Mouse (Mus musculus) forebrain, embryonic 10.5 days (tissue): ENCODE data around the gene Nup210. TPM values are rescaled to one million over a fixed set of nuclear protein-coding genes. Genes with fewer than 3 reads are reported as not detected.

ENCODE experiments used
- DNase-seq: peaks from one replicate; pipeline ENCODE4 v3.0.0-alpha.2; 2017; ENCODE audit warnings: low spot score; ENCODE audit errors: extremely low spot score
- H3K27ac ChIP-seq: fragments of 300-500 bp; sonication (generic); 2 replicates; pipeline ENCODE4 v1.5.1; 2016; ENCODE audit warnings: mild to moderate bottlenecking
- H3K27me3 ChIP-seq: fragments of 300-500 bp; sonication (generic); 2 replicates; pipeline ENCODE4 v1.6.1; 2016; ENCODE audit warnings: mild to moderate bottlenecking; ENCODE audit not compliant: poor library complexity, severe bottlenecking
- H3K36me3 ChIP-seq: fragments of 300-500 bp; sonication (generic); replicated peaks from 2 replicates; pipeline ENCODE4 v1.6.1; 2016; ENCODE audit warnings: mild to moderate bottlenecking, moderate library complexity
- H3K4me1 ChIP-seq: fragments of 300-500 bp; sonication (generic); 2 replicates; pipeline ENCODE4 v1.6.1; 2016
- H3K4me3 ChIP-seq: fragments of 300-500 bp; sonication (generic); 2 replicates; pipeline ENCODE4 v1.5.1; 2016; ENCODE audit warnings: mild to moderate bottlenecking, moderate library complexity
- H3K9me3 ChIP-seq: fragments of 300-500 bp; sonication (generic); 2 replicates; pipeline ENCODE4 v1.6.1; 2016; ENCODE audit warnings: mild to moderate bottlenecking, moderate library complexity
- WGBS: fragments of 180-500 bp; shearing (Covaris S2); methylation state at CpG from one replicate; pipeline ENCODE4 v1.1.7; 2016; 5-methylcytosine and 5-hydroxymethylcytosine counted together
- polyA plus RNA-seq: library from polyadenylated mRNA; unstranded; fragments of >200 nt; fragmentation: Nextera tagmentation; extraction: Ambion mirVana; gene quantifications from 2 replicates; pipeline ENCODE4 v1.2.1, GENCODE M21; 2016

Gene Nup210
- polyA plus RNA-seq, 1 experiment from 2014 or later: 41.6 TPM

DNA sequence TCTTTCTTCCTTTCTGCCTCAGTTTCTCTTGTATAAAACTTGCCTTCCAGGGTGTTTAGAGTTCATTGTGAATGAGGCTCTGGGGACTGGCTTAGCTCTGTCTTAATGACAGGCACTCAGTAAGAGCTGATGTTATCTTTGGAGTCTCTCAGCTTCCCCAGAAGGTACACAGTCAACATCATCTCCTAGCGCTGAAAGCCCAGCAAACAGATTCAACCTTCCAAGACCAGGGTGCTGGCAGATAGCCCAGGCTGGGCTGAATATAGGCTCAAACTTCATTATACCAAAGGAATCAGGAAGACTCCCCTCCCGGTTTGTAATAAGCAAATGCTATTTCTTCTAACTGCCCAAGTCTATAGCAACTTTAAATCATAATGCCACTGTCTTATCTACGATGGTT, 38.7 kb upstream of the Nup210 start:
- Histone ChIP-seq H3K27ac (no peak overlapping the region), H3K4me3 (no peak overlapping the region), H3K27me3 (peaks cover 17% of the 10 kb centered on the region), H3K36me3 (peaks cover 8% of the 10 kb centered on the region), H3K9me3 (0 out of 2 replicates have a peak, but pooled peaks cover 3% of the 10 kb centered on the region), H3K4me1 (peaks cover 59% of the 10 kb centered on the region)
- no peak for DNase-seq
- 87% methylated on average over 3 of the region's 3 CpGs for WGBS

DNA sequence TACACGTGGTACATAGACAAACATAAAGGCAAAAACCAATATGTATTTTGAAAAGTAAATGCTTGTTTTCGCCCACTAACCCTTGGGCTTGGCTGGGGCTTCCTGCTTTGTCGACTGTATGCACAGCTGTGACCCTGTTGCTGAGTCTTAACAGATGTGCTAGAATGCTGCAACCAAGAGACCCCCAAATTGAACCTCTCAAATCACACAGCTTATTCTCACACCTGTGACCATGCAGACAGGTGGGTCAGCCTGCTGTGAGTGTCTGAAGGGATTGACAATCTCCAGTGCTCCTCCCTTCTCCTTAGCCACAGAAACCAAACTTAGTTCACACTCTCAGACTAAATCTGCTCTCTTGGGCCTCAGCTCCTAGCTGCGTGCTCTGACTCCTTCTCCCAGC, 38.1 kb upstream of the Nup210 start:
- Histone ChIP-seq H3K36me3 (peaks cover 8% of the 10 kb centered on the region), H3K27me3 (peaks cover 17% of the 10 kb centered on the region), H3K9me3 (0 out of 2 replicates have a peak, but pooled peaks cover 3% of the 10 kb centered on the region), H3K4me3 (no peak overlapping the region), H3K4me1 (peaks cover 54% of the 10 kb centered on the region), H3K27ac (no peak overlapping the region)
- WGBS: 76% methylated on average over 4 of the region's 4 CpGs
- DNase-seq: no peak

GRCm38 (mm10) chr6:91153549-91154064, 37.0 kb upstream of the Nup210 start:
- WGBS: 3% methylated on average over 10 of the region's 10 CpGs

GRCm38 (mm10) chr6:91152892-91153548, 36.4 kb upstream of the Nup210 start:
- Histone ChIP-seq H3K4me1 (peaks cover 41% of the 10 kb centered on the region), H3K27ac (peak overlapping the region; percentile 22; the same call in 1 of the 2 replicates), H3K9me3 (0 out of 2 replicates have a peak, but pooled peaks cover 3% of the 10 kb centered on the region), H3K36me3 (no peaks in the 10 kb centered on the region), H3K27me3 (peaks cover 17% of the 10 kb centered on the region), H3K4me3 (peak overlapping the region; percentile 42; the same call in 1 of the 2 replicates)
- 40% methylated on average over 7 of the region's 7 CpGs for WGBS
- DNase-seq: no peak

More at GRCm38 (mm10) chr6:91153549-91154064, 37.0 kb upstream of the Nup210 start:
- Histone ChIP-seq H3K27me3 (peaks cover 17% of the 10 kb centered on the region), H3K4me1 (peaks cover 45% of the 10 kb centered on the region), H3K27ac (peak overlapping the region; percentile 22), H3K4me3 (peak overlapping the region; percentile 42), H3K36me3 (peaks cover under 1% of the 10 kb centered on the region; the same call in 1 of the 2 replicates), H3K9me3 (0 out of 2 replicates have a peak, but pooled peaks cover 3% of the 10 kb centered on the region)
- DNase-seq: peak; percentile 72

GRCm38 (mm10) chr6:91147152-91147770, 30.6 kb upstream of the Nup210 start:
- Histone ChIP-seq H3K4me3 (no peak overlapping the region), H3K9me3 (0 out of 2 replicates have a peak, but pooled peaks cover 3% of the 10 kb centered on the region), H3K4me1 (peaks cover 14% of the 10 kb centered on the region), H3K27me3 (peaks cover 5% of the 10 kb centered on the region; the same call in 1 of the 2 replicates), H3K36me3 (no peaks in the 10 kb centered on the region), H3K27ac (peak overlapping the region; percentile 61; the same call in 1 of the 2 replicates)
- 91% methylated on average over 2 of the region's 2 CpGs for WGBS
- DNase-seq: no peak

- peaks cover 14% of the 10 kb centered on the region for H3K4me1 ChIP-seq
- 30% methylated on average over 5 of the region's 5 CpGs for WGBS
- no peak for DNase-seq
- no peak overlapping the region for H3K4me3 ChIP-seq
- H3K36me3 ChIP-seq: no peaks in the 10 kb centered on the region
- peak overlapping the region; percentile 61; the same call in 1 of the 2 replicates for H3K27ac ChIP-seq
- no peaks in the 10 kb centered on the region for H3K27me3 ChIP-seq
- 0 out of 2 replicates have a peak, but pooled peaks cover 3% of the 10 kb centered on the region for H3K9me3 ChIP-seq
Measured at GRCm38 (mm10) chr6:91146443-91147151, 30.0 kb upstream of the Nup210 start.

DNA sequence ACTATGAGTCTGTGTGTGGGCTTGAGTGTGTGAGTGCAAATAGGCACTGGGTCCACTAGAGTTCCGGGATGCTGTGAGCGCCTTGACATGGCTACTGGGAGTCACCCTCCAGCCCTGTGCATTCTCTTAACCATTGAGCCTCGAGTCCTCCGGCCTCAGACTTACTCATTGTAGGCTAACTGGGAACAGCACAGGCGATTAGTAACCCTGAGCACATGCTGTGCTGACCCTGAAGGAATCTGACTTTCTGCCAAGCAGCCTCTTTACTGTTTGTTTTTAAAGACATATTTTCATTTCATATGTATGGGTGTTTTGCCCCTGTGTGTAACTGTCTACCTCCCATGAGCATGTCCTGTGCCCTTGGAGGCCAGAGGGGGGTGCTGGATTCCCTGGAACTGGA, 28.9 kb upstream of the Nup210 start:
- Histone ChIP-seq H3K9me3 (no peaks in the 10 kb centered on the region), H3K27me3 (no peaks in the 10 kb centered on the region), H3K36me3 (no peaks in the 10 kb centered on the region), H3K4me1 (peaks cover 14% of the 10 kb centered on the region), H3K4me3 (no peak overlapping the region), H3K27ac (no peak overlapping the region)
- DNase-seq: no peak
- 73% methylated on average over 5 of the region's 5 CpGs for WGBS

DNA sequence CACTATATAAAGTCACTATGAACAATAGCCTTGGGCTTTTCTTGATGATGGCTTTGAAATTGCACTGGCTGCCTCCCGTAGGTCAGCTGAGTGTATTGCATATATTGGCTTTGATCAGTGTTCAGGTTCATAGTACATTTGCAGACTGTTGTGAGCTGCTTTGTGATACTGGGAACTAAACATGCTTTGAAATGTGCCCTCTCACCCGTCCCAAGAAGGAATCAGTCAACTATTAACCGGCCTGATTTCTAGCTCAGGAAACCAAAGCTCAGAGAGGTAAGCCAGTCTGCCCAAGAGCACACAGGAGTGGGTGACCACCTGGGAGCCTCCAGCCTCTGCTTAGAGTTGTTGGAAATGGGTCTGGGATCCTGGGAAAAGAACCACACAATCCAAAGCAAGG, 28.4 kb upstream of the Nup210 start:
- DNase-seq: no peak
- no peaks in the 10 kb centered on the region for H3K9me3 ChIP-seq
- no peaks in the 10 kb centered on the region for H3K27me3 ChIP-seq
- H3K4me1 ChIP-seq: peaks cover 14% of the 10 kb centered on the region
- 88% methylated on average over 3 of the region's 3 CpGs for WGBS
- no peak overlapping the region for H3K27ac ChIP-seq
- no peaks in the 10 kb centered on the region for H3K36me3 ChIP-seq
- no peak overlapping the region for H3K4me3 ChIP-seq

DNA sequence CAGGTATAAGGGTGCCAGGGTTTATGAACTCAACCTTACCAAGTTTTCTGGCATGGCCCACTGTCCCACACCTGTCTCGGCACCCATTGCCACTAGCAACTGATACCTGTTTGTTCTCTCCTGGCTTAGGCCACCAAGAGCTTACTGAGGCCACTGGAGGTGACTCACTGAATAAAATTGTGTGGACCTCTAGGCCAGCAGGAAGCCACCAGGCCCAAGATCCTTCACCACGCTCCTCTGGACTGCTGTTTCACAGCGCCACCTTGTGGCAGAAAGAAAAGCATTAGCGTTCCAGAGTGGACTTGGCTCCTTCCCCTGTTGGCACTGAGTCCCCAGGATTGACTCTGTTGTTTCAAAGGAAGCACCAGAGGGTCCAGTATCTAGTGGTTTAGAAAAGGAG, 23.2 kb upstream of the Nup210 start:
- Histone ChIP-seq H3K9me3 (no peaks in the 10 kb centered on the region), H3K4me1 (no peaks in the 10 kb centered on the region), H3K4me3 (no peak overlapping the region), H3K27me3 (no peaks in the 10 kb centered on the region), H3K36me3 (no peaks in the 10 kb centered on the region), H3K27ac (no peak overlapping the region)
- WGBS: 27% methylated on average over 4 of the region's 4 CpGs
- DNase-seq: peak; percentile 64

DNA sequence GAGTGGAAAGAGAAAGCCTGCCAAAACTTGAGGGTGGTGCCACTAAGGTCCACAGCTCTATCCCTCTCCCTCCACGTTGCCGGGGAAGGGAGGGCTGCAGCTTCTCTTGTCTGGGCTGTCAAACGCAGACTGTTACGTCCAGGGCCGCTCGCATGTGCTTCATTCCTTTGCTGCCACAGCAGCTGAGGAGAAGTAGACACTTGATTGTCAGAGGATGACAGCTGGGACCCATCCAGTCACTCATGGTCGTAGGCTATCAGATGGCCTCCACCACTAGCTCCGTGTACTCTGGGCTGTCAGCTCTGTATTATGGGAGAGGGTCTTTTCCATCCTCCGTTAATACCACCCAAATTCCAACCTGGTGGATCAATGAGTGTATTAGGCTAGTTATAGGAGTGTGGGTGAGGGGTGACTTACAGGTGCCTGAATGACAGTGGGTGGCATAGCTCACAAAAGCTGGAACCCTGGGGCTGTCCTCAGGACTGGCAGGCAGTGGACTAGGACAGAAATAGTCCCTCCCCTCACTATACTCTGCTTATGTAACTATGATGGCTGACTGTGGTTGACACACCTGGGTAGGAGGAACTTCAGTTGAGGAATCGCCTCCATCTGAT, 20.8 kb upstream of the Nup210 start:
- Histone ChIP-seq H3K4me1 (no peaks in the 10 kb centered on the region), H3K4me3 (no peak overlapping the region), H3K27me3 (no peaks in the 10 kb centered on the region), H3K27ac (no peak overlapping the region), H3K9me3 (no peaks in the 10 kb centered on the region), H3K36me3 (no peaks in the 10 kb centered on the region)
- WGBS: 89% methylated on average over 10 of the region's 10 CpGs
- no peak for DNase-seq

- H3K9me3 ChIP-seq: no peaks in the 10 kb centered on the region; the same call in 1 of the 2 replicates
- no peaks in the 10 kb centered on the region for H3K36me3 ChIP-seq
- H3K27ac ChIP-seq: no peak overlapping the region
- no peak for DNase-seq
- WGBS: 53% methylated on average over 1 of the region's 1 CpGs
- H3K4me1 ChIP-seq: no peaks in the 10 kb centered on the region
- H3K27me3 ChIP-seq: no peaks in the 10 kb centered on the region
- no peak overlapping the region for H3K4me3 ChIP-seq
Measured at GRCm38 (mm10) chr6:91130856-91131255, 14.2 kb upstream of the Nup210 start.

- Histone ChIP-seq H3K36me3 (no peaks in the 10 kb centered on the region), H3K4me3 (no peak overlapping the region), H3K27ac (no peak overlapping the region), H3K4me1 (0 out of 2 replicates have a peak, but pooled peaks cover 7% of the 10 kb centered on the region), H3K9me3 (no peaks in the 10 kb centered on the region; the same call in 1 of the 2 replicates), H3K27me3 (no peaks in the 10 kb centered on the region)
- DNase-seq: no peak
- WGBS: 52% methylated on average over 4 of the region's 4 CpGs
Measured at GRCm38 (mm10) chr6:91128996-91129395, 12.4 kb upstream of the Nup210 start.
